Mouse (Mus musculus) right cerebral cortex, adult 2 months (tissue): ENCODE data around the gene 2410141K09Rik.
"Not testable (repeated sequence)": the region's sequence is repeated elsewhere in the genome, so short reads cannot be mapped to it uniquely, and the experiment has no call there.

Experiments
- DNase-seq, 2 experiments: peaks; one replicate each; pipeline ENCODE4 v3.0.0; 2021 to 2022; ENCODE audit warnings: low spot score in 2 of 2

The 2410141K09Rik gene

GRCm38 (mm10) chr13:66441018-66441417 lies at the start of gene 2410141K09Rik:
TSS of gene 2410141K09Rik (minus strand) at chr13:66441118.
- DNase-seq: not testable (repeated sequence)

- not testable (repeated sequence) for DNase-seq
These were observed 14.1 kb downstream of the 2410141K09Rik start for GRCm38 (mm10) chr13:66426858-66427257.

- not testable (repeated sequence) for DNase-seq
These were observed 26.0 kb downstream of the 2410141K09Rik start for GRCm38 (mm10) chr13:66414962-66415361.
